Mouse (Mus musculus) inflammation-experienced regulatory T-cells, adult 6 months (primary cell): ENCODE measurements around the gene Hoxa2. TPM values are rescaled to one million over a fixed set of nuclear protein-coding genes. Genes with fewer than 3 reads are reported as not detected.
A peak's percentile ranks its signal among the peaks of the same experiment; 100 is the strongest.

Source experiments
- ATAC-seq: one replicate; pipeline ENCODE4 v1.8.0; 2017
- polyA plus RNA-seq, 3 experiments: library from polyadenylated mRNA; unstranded; fragments of 100-300 nt; shearing (Covaris generic); gene quantifications; one replicate each; pipeline ENCODE4 v1.2.1; 2017

Gene Hoxa2
- polyA plus RNA-seq, 3 experiments from 2014 or later: not detected

GRCm38 (mm10) chr6:52201269-52201668, 36.6 kb upstream of the Hoxa2 start:
- ATAC-seq: no peak

- ATAC-seq: no peak
Observed at GRCm38 (mm10) chr6:52200751-52201250, 36.2 kb upstream of the Hoxa2 start.

DNA sequence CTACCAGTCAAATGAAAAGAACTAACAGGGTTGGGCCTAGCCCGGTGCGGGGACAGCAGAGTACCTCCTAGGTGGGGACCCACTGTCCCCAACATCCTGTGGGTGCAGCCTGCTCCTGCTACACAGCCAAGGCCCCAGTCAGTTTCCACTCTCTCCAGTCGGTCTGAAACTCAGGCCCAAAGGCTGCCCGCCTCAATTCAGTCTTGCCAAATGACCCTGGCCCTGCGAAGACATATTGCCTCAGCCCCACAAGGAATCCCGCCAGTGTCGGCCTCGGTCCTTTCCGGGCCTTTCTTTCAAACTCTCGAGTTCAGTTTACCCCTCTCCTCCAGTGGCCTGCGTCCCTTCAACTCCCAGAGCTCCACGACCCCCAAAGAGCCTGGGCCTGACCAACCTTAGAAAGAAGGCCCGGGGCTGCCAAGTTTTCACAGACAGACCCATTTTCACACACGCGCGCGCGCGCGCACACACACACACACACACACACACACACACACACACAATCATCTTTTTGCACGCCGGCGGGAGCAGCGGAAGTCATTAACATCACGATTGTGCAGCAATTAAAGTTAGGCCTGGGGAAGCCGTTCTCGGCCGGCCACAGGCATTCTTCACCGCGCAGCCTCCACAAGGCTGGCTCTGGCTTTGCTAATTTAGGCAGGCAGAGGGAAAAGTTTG, 35.6 kb upstream of the Hoxa2 start:
- ATAC-seq: no peak

- no peak for ATAC-seq
Observed at GRCm38 (mm10) chr6:52197271-52197670, 32.6 kb upstream of the Hoxa2 start.

GRCm38 (mm10) chr6:52196811-52197210, 32.2 kb upstream of the Hoxa2 start:
- ATAC-seq: no peak

GRCm38 (mm10) chr6:52194690-52195089, 30.1 kb upstream of the Hoxa2 start:
- ATAC-seq: no peak

DNA sequence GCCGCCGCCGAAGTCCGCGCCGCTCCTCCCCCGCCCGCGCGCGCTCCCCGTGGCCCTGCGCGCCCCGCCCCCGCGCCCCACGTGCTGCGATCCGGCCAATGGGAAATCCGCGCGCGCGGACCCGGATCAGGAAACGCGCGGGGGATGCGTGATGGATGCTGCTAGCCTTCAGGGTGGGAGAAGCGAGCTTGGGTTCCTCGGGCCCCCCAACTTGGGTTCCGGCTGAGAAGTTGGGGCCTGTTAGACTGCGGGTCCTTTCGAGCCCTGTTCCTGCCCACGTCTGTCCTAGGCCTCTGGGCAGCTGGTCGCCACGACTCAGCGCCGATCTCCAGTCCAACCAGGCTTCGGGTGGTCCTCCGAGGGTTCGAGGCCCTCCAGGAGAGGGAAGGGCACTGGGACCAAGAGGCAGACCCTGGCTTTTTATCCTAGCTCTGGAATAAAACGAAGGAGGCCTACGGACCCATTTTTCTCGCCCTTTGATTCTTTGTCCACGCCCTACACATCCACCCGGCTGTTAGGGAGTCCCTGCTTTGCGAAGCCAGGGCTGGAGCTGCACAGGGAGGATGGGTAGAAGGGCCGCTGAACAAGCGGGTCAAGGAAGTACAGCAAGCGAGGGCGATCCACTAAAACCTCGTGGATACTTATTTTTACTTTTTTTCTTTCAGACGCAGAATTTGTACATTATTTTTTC, 27.4 kb upstream of the Hoxa2 start:
- ATAC-seq: peak; percentile 92

DNA sequence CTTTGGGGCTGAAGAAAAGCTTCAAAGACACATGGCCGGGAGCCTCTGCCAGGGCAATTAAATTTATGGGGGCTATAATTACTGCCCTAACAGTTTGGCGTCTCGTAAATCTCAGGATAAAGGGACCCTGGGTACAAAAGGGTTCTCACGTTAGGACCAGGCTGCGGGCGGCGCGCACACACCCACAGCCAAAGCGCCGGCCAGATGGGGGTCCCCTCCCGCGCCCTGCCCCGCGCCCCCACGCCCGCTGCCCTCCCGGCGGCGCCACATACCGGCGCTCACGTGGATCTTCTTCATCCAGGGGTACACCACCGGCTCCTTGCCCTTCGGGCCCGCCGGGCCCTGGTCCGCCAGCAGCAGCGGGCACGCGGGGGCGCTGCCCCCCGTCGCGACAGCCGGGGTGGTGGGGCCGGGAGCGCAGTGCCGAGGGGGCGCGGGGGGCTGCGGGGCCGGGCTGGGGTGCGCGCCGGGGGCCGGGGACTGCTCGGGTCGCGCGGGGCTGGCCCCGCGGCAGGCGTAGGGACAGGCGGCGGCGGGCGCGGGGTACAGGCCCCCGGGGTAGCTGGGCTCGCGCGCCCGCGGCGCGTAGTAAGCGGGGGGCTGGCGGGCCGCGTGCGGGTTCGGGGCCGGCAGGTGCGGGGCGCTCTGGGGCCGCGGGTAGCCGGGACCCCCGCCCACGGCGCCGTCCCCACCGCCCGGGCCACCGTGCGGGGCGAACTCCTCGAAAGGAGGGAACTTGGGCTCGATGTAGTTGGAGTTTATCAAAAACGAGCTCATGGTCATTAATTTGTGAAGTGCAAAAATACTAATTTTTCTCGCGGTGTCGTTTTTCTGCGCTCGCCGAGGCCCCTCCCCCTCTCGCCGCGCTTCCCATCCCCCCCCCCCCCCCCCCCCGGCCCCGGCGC, 26.5 kb upstream of the Hoxa2 start, which contains the start of gene Hoxa4:
Gene Hoxa4, minus strand, starts transcription at position 848 of the 905 bp plus-strand sequence.
- no peak for ATAC-seq

- no peak for ATAC-seq
Observed at GRCm38 (mm10) chr6:52190410-52190809, 25.8 kb upstream of the Hoxa2 start.

DNA sequence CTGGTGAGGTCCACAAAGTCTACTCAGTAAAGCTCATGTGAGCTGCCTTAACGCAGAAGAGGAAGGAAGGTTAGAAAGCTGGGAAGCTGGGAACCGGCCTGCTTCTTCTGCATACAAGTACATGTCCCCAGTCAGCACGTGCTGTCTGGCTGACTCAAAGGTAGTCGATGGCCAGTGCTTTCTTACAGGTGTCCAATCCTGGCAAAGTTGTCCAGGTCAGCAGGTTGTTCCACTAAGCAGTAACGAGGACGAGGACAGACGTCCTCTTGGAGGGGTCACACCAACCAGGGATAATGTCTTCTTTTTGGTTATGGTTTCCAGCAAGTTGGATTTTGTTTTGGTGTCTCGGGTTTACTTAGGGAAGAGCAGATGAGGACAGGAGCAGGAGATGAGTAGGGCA, 25.3 kb upstream of the Hoxa2 start:
- ATAC-seq: no peak

- ATAC-seq: no peak
Observed at GRCm38 (mm10) chr6:52189172-52189591, 24.6 kb upstream of the Hoxa2 start.

GRCm38 (mm10) chr6:52186500-52186899, 21.9 kb upstream of the Hoxa2 start:
- ATAC-seq: no peak

- no peak for ATAC-seq
Observed at GRCm38 (mm10) chr6:52185834-52186233, 21.2 kb upstream of the Hoxa2 start.

GRCm38 (mm10) chr6:52185222-52185621, 20.6 kb upstream of the Hoxa2 start:
- no peak for ATAC-seq

DNA sequence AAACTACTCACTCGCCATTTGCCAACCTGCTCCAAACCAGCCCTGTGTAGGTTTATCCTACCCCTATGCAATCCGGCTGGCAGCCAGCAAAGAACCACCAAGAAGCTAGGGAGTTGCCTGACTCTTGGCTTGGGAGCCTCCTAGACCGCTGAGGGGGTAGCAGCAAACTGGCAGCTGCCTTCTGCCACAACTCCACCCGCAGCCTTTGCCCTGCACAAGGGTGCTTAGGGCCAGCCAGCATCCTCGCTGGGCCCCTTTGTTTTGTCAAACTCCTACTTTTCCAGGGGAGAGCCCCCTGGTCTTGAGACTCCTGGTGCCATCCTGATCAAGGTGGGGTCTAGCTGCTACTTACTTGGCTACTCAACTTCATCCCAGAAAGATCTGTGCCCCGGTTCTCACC, 20.0 kb upstream of the Hoxa2 start:
- no peak for ATAC-seq

DNA sequence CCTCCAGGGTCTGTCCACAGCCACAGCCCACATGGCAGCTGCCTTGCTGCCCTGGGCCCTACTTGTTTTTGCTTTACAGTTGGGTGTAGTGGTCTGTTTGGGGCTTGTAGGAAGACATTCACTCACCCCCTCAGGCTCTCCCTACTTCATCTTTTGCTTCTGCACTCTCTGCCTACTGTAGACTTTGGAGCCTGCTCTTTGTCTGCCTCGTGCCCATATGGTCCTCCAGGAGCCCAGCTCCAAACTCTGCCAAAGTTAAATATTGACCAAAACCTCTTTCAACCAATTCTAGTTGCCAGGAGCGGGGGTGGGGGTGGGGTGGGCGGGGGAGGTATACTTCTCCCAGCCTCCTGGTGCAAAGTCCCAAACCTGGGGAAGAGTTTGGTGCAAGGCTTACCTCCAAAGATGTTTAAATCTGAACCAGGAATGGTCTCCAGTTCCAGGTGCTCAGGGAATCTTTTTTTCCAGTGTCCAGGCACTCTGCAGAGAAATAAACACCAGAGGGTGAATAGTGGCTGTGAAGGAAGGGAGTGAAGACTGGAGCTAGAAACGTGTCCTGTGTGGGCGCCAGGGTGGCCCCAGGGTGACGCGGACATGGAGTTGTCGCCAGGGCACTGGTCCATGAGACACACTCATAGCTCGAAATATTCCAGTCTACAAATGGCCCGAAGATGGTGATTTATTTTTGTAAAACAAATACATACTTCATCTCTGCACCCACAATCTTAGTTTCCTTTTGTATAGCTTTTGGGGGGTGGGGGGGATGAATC, 18.9 kb upstream of the Hoxa2 start:
- ATAC-seq: no peak

GRCm38 (mm10) chr6:52182793-52183192, 18.2 kb upstream of the Hoxa2 start:
- no peak for ATAC-seq

DNA sequence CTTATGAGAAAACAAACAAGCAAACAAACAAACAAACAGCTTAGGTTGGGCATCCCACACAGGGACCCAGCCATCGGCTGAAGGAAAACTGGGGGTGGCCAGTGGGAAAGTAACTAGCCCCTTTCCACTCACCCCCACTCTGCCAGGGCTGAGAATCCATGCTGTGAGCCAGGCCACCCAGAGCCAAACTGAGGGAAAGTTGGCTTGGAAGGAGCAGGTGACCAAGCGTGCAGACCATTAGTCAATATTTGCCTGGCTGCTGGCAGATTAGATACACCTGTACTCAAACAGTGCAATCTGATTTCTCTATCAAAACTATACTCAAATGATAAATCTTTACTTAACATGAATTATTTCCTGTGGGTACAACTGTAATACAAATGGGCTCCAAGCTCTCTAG, 17.4 kb upstream of the Hoxa2 start:
- no peak for ATAC-seq

- ATAC-seq: no peak
Observed at GRCm38 (mm10) chr6:52180726-52181125, 16.1 kb upstream of the Hoxa2 start.

GRCm38 (mm10) chr6:52180213-52180710, 15.6 kb upstream of the Hoxa2 start:
- no peak for ATAC-seq

DNA sequence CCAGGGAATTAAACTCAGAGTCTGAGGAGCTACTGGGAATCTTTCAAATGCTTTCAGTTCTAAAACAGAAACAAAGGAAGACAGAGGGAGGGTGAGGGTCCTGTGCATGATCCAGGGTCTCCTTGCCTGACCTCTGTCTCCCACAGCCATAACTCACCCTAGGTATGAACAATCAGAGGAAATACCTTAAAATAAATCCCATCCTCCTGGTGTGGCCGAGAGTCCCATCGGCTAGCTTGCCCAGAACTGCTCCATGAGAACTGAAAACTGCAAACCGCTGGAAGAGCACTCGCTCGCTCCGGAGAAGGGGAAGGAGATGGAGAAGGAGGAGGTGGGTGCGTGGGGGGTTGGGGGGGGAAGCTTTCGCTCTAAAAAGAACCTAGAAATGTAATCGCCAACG, 15.1 kb upstream of the Hoxa2 start:
- ATAC-seq: no peak
